Mouse (Mus musculus): ENCODE results near the gene Nfam1. TPM values are rescaled to one million over a fixed set of nuclear protein-coding genes. Genes with fewer than 3 reads are reported as not detected.
A peak's percentile ranks its signal among the peaks of the same experiment; 100 is the strongest.
"Not testable (repeated sequence)": the region's sequence is repeated elsewhere in the genome, so short reads cannot be mapped to it uniquely, and the experiment has no call there.

Gene Nfam1
- total and polyA plus RNA-seq, 2 experiments from 2014 or later, result 0.38 to 1.2 TPM

DNA sequence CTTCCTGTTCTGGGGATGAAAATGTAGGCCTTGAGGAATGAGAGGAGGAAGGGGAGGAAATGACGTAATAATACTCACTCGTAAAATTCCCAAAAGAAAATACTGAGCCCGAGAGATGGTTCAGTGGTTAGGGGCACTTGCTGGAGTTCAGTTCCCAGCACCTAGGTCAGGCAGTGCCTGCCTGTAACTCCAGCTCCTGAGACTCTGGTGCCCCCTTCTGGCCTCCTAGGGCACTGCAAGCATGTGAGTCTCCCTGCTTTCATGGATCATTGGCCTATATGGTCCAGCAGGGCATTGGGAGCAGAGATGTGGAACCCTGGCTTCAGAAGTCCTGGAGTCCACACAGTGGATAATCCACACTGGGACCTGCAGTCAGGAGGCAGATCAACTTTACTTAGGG is 13.2 kb upstream of the Nfam1 start:
- no peak overlapping the region for H3K4me3 ChIP-seq (ENCODE audit: low read depth, low read length)
- H3K4me2 ChIP-seq (ENCODE audit: low read depth, low read length), result no peak overlapping the region
- 0 out of 2 replicates have a peak, but pooled peaks have one; percentile 10 for TF ChIP-seq CTCF (IDR thresholded peaks at IDR 0.05; ENCODE audit: low read depth)
- no peak for TF ChIP-seq EP300 (IDR thresholded peaks at IDR 0.05; ENCODE audit: low read depth)
- no peak overlapping the region for H3K27ac ChIP-seq (ENCODE audit: low read depth)
- no peaks in the 10 kb centered on the region for H3K4me1 ChIP-seq (ENCODE audit: control insufficient read depth, insufficient read depth)
- no peak for DNase-seq (ENCODE audit: low spot score)
- no peak for ATAC-seq (ENCODE audit: insufficient read depth, low read depth)
- H3K27me3 ChIP-seq (ENCODE audit: control insufficient read depth, insufficient read depth, low read length), result no peaks in the 10 kb centered on the region
- no peaks in the 10 kb centered on the region for H3K36me3 ChIP-seq (replicated peaks; ENCODE audit: control insufficient read depth, insufficient read depth, low read length)
- H3K9me3 ChIP-seq (replicated peaks; ENCODE audit: control insufficient read depth, low read length), result peaks cover 7% of the 10 kb centered on the region; the same call in 1 of the 2 replicates
- 95% methylated on average over 3 of the region's 3 CpGs for WGBS
- H3K9ac ChIP-seq (replicated peaks; ENCODE audit: low read depth, low read length), result no peak overlapping the region

DNA sequence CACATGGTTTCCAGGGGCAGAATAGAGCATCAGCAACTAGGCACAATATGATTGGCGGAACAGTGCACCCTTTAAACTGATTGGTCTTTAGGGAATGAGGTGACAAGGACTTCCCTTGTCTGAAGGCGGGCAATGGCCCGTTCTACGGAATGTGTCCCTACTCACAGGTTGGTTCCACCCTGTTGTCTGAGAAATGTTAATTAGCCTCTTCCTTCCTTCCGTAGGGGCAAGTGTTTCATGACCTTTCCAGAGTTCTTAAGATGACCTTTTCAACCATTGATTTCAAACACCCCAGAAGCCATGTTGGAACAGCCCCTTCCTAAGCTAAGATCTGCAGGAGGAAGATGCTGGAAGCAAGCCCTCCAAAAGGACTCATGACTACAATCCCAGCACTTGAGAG is 12.5 kb upstream of the Nfam1 start:
- not testable (repeated sequence) for H3K27ac ChIP-seq (ENCODE audit: low read depth); H3K9me3 ChIP-seq (replicated peaks; ENCODE audit: control insufficient read depth, low read length); H3K4me1 ChIP-seq (ENCODE audit: control insufficient read depth, insufficient read depth); H3K36me3 ChIP-seq (replicated peaks; ENCODE audit: control insufficient read depth, insufficient read depth, low read length); H3K4me2 ChIP-seq (ENCODE audit: low read depth, low read length); ATAC-seq (ENCODE audit: insufficient read depth, low read depth); H3K4me3 ChIP-seq (ENCODE audit: low read depth, low read length); H3K9ac ChIP-seq (replicated peaks; ENCODE audit: low read depth, low read length); DNase-seq (ENCODE audit: low spot score); H3K27me3 ChIP-seq (ENCODE audit: control insufficient read depth, insufficient read depth, low read length)
- 87% methylated on average over 5 of the region's 5 CpGs for WGBS

DNA sequence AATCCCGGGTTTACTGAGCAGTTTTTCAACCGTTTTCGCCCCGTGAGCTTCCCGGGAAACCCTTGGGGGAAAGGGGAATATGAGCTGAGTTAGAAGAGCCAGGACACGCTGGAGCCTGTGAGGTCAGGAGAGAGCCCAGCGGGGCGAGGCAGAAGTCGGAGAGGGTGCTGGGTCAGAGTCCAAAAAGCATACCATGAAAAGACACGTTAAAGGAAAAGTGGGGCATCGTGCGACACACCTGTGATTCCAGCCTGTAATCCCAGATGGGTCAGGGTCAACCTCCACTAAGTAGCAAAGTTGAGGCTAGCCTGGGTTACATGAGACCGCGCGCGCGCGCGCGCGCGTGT is 10.2 kb upstream of the Nfam1 start:
- ATAC-seq (ENCODE audit: insufficient read depth, low read depth) (no peak), DNase-seq (ENCODE audit: low spot score) (no peak)
- Histone ChIP-seq H3K9ac (replicated peaks; ENCODE audit: low read depth, low read length) (no peak overlapping the region), H3K27me3 (ENCODE audit: control insufficient read depth, insufficient read depth, low read length) (no peaks in the 10 kb centered on the region), H3K4me3 (ENCODE audit: low read depth, low read length) (no peak overlapping the region), H3K9me3 (replicated peaks; ENCODE audit: control insufficient read depth, low read length) (peaks cover 7% of the 10 kb centered on the region; the same call in 1 of the 2 replicates), H3K36me3 (replicated peaks; ENCODE audit: control insufficient read depth, insufficient read depth, low read length) (no peaks in the 10 kb centered on the region), H3K4me2 (ENCODE audit: low read depth, low read length) (no peak overlapping the region), H3K4me1 (ENCODE audit: control insufficient read depth, insufficient read depth) (peaks cover 7% of the 10 kb centered on the region), H3K27ac (ENCODE audit: low read depth) (no peak overlapping the region)
- WGBS, result 79% methylated on average over 22 of the region's 22 CpGs
- no peak for TF ChIP-seq EP300 (IDR thresholded peaks at IDR 0.05; ENCODE audit: low read depth)

DNA sequence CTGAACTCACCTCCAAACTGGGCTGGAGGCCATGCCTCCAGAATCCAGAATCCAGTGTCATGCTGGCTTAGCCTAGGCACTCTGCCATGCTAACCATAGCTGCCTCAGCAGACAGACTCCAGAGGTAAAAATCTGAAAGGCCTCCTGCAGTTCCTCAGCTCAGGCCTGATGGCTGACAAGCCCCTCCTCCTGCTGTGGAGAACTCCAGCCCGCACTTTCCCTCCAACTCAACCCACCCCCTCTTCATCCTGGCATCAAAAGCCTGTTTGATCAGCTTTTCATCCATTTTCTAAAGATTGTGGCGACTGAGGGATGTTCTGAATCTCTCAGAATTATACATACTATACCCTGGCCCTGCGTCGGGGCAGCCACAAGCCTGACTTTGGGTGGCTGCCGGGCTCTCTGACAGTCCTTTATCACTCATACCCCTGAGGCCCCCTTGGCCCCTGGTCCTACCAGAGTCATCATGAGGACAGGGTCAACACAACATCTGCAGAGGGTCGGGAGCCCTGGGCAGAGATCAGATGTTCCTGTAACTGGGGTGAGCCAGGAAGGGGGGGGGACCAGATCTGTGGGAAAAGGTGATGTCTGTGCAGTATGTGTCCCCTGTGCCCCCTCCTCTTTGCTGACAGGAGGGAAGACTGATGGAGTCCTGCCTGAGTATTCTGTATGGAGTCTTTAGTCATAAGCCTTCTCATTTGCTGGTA is 9.7 kb upstream of the Nfam1 start:
- peaks cover 7% of the 10 kb centered on the region for H3K4me1 ChIP-seq (ENCODE audit: control insufficient read depth, insufficient read depth)
- no peaks in the 10 kb centered on the region for H3K36me3 ChIP-seq (replicated peaks; ENCODE audit: control insufficient read depth, insufficient read depth, low read length)
- WGBS, result 22% methylated on average over 6 of the region's 6 CpGs
- peaks cover 7% of the 10 kb centered on the region; the same call in 1 of the 2 replicates for H3K9me3 ChIP-seq (replicated peaks; ENCODE audit: control insufficient read depth, low read length)
- 0 out of 2 replicates have a peak, but pooled peaks have one; percentile 14 for ATAC-seq (ENCODE audit: insufficient read depth, low read depth)
- no peak for TF ChIP-seq CTCF (IDR thresholded peaks at IDR 0.05; ENCODE audit: low read depth)
- TF ChIP-seq EP300 (IDR thresholded peaks at IDR 0.05; ENCODE audit: low read depth), result no peak
- no peaks in the 10 kb centered on the region for H3K27me3 ChIP-seq (ENCODE audit: control insufficient read depth, insufficient read depth, low read length)
- DNase-seq (ENCODE audit: low spot score), result no peak
- no peak overlapping the region for H3K27ac ChIP-seq (ENCODE audit: low read depth)
- no peak overlapping the region for H3K9ac ChIP-seq (replicated peaks; ENCODE audit: low read depth, low read length)
- no peak overlapping the region for H3K4me2 ChIP-seq (ENCODE audit: low read depth, low read length)
- H3K4me3 ChIP-seq (ENCODE audit: low read depth, low read length), result no peak overlapping the region

DNA sequence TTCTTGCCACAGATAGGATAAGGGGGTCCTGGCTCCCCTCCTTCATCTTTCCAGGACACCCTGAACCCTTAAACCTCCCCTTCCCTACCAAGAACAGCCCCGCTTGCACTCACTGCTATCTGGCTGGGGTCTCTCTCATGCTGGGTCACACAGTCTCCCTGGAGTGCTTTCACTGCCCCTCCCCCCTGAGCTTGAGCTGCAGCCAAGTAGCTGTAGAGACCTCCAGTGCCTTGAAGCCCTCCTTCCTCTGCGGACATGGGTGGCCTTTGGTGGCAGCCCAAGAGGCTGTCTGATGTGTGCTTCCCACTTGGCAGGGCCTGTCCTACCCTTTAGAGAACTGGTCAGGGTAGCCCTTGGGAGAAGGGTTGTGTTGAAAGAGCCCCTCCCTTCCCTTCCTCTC is 7.0 kb upstream of the Nfam1 start:
- no peak overlapping the region for H3K4me2 ChIP-seq (ENCODE audit: low read depth, low read length)
- TF ChIP-seq CTCF (IDR thresholded peaks at IDR 0.05; ENCODE audit: low read depth), result no peak
- no peak for TF ChIP-seq EP300 (IDR thresholded peaks at IDR 0.05; ENCODE audit: low read depth)
- H3K36me3 ChIP-seq (replicated peaks; ENCODE audit: control insufficient read depth, insufficient read depth, low read length), result no peaks in the 10 kb centered on the region
- ATAC-seq (ENCODE audit: insufficient read depth, low read depth) (no peak), DNase-seq (ENCODE audit: low spot score) (no peak)
- peaks cover 6% of the 10 kb centered on the region; the same call in 1 of the 2 replicates for H3K27me3 ChIP-seq (ENCODE audit: control insufficient read depth, insufficient read depth, low read length)
- H3K9ac ChIP-seq (replicated peaks; ENCODE audit: low read depth, low read length), result no peak overlapping the region
- peaks cover 13% of the 10 kb centered on the region for H3K4me1 ChIP-seq (ENCODE audit: control insufficient read depth, insufficient read depth)
- H3K9me3 ChIP-seq (replicated peaks; ENCODE audit: control insufficient read depth, low read length), result no peaks in the 10 kb centered on the region
- H3K27ac ChIP-seq (ENCODE audit: low read depth), result no peak overlapping the region
- no peak overlapping the region for H3K4me3 ChIP-seq (ENCODE audit: low read depth, low read length)
- WGBS, result 63% methylated on average over 2 of the region's 2 CpGs

DNA sequence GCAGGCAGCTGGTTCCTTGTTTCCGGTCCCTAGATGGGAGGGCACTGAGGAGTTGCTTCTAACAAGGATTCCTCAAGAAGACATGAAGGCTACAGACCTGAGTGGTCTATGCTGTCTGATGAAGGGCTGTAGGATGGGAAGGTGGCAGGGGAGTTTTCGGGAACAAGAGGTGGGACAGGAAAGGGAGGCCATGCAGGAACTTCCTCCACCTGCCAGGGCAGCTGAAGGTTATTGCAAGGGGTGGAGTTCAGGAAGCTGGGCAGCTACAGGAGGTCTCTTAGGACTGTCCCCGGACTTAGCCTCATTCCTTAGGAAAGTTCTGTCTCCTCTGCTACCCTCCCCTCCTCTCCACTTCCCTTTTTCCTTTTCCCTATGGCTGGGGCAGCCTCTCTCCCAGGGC is 5.7 kb upstream of the Nfam1 start:
- Histone ChIP-seq H3K36me3 (replicated peaks; ENCODE audit: control insufficient read depth, insufficient read depth, low read length) (no peaks in the 10 kb centered on the region), H3K9me3 (replicated peaks; ENCODE audit: control insufficient read depth, low read length) (no peaks in the 10 kb centered on the region), H3K27ac (ENCODE audit: low read depth) (no peak overlapping the region), H3K4me1 (ENCODE audit: control insufficient read depth, insufficient read depth) (peaks cover 26% of the 10 kb centered on the region), H3K9ac (replicated peaks; ENCODE audit: low read depth, low read length) (no peak overlapping the region), H3K4me3 (ENCODE audit: low read depth, low read length) (no peak overlapping the region), H3K27me3 (ENCODE audit: control insufficient read depth, insufficient read depth, low read length) (peaks cover 17% of the 10 kb centered on the region; the same call in 1 of the 2 replicates), H3K4me2 (ENCODE audit: low read depth, low read length) (no peak overlapping the region)
- WGBS, result 69% methylated on average over 3 of the region's 3 CpGs
- no peak for TF ChIP-seq EP300 (IDR thresholded peaks at IDR 0.05; ENCODE audit: low read depth)
- TF ChIP-seq CTCF (IDR thresholded peaks at IDR 0.05; ENCODE audit: low read depth), result no peak
- no peak for DNase-seq (ENCODE audit: low spot score)
- ATAC-seq (ENCODE audit: insufficient read depth, low read depth), result no peak
